Mouse (Mus musculus) olfactory bulb, adult 2 months (tissue): ENCODE data around the gene Hnrnpa2b1.

Experiments used
- CTCF ChIP-seq: fragments of 200-500 bp; IDR thresholded peaks from 2 replicates; pipeline ENCODE4 v1.5.1; 2012; ENCODE audit warnings: low read depth, mild to moderate bottlenecking, low read length, moderate library complexity; ENCODE audit not compliant: insufficient read depth
- POLR2A ChIP-seq: fragments of 200-500 bp; IDR thresholded peaks from 2 replicates; pipeline ENCODE4 v1.6.1; 2012; ENCODE audit warnings: mild to moderate bottlenecking, low read depth, low read length, moderate library complexity; ENCODE audit not compliant: insufficient read depth

DNA sequence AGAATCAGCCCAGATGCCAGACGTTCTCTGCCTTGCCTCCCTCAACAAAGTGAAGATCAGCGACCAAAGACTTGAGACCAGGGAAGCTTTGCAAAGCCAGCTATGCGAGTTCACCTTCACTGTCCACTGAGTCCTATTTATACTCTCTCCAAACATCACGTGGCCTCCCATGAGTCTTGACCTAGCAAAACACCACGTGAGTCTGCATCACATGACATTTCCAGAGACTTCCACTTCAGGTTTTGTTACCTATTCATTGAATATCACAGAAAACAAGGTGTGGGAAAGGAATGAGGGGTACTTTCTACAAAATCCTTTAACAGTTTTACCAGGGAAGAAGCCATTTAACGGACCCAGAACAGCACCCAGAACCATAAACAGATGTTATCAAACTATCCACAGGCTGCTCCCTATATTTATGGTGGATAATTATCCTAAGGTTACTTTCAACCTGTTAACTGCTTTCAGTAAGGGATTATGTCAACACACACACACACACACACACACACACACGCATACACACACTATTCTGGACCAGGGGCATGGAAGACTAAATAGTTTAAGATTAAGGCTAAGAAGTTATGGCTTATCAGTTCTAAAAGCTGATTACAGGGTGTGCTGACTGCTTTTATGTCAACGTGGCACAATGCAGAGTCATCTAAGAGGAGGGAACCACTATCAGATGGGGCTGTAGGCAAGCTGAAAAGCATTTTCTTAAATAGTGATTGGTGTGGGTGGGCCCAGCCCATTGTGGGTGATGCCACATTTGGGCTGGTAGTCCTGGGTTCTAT, 27.8 kb upstream of the Hnrnpa2b1 start:
- no peak for TF ChIP-seq CTCF
- TF ChIP-seq POLR2A, result no peak
